Mouse (Mus musculus): ENCODE measurements around the gene Mfsd5.

Gene Mfsd5

DNA sequence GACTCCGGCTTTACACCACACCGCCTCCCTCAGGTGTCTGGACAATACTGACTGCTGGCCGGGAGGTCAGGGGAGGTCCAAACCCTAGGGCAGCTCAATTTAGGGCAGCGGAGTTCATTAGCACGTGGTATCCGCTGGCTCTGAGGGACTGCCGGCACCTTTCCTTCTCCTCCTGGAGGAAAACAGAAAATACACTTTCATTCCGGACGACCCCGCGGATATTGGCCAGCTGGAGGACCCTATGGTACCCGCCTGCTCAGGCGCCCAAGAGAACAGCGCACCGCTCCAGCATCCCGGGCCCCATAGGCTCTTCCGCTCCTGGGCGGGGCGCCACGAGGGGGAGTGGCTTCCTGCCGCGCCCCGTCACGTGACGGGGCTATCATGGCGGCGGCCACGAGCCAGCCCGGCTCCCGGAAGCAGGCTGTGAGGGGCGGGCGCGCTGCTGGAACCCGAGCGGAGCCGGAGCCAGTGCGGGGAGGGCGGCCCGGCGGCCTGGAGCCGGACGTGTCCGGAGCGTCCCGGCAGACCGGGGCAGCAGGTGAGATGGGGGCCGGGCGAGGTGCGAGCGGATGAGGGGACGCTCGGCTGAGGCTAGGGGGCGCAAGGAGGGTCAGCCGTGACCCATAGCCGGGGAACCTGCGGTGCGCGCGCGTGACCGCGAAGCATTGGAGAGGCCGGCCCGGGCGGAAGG is at the start of gene Mfsd5:
Mfsd5 (plus strand) TSS at position 363 of the 691 bp plus-strand sequence.
- DNase-seq = peak; percentile 97

GRCm38 (mm10) chr15:102230408-102231321 is 48.6 kb upstream of the Mfsd5 start:
- no peak for DNase-seq

- no peak for DNase-seq
Observed at GRCm38 (mm10) chr15:102231748-102232147, 47.5 kb upstream of the Mfsd5 start, which contains the start of gene Itgb7. Itgb7 (minus strand) TSS chr15:102231944.

- no peak for DNase-seq
Observed at GRCm38 (mm10) chr15:102232764-102233163, 46.5 kb upstream of the Mfsd5 start.

- no peak for DNase-seq
Observed at GRCm38 (mm10) chr15:102233896-102234295, 45.4 kb upstream of the Mfsd5 start.

DNA sequence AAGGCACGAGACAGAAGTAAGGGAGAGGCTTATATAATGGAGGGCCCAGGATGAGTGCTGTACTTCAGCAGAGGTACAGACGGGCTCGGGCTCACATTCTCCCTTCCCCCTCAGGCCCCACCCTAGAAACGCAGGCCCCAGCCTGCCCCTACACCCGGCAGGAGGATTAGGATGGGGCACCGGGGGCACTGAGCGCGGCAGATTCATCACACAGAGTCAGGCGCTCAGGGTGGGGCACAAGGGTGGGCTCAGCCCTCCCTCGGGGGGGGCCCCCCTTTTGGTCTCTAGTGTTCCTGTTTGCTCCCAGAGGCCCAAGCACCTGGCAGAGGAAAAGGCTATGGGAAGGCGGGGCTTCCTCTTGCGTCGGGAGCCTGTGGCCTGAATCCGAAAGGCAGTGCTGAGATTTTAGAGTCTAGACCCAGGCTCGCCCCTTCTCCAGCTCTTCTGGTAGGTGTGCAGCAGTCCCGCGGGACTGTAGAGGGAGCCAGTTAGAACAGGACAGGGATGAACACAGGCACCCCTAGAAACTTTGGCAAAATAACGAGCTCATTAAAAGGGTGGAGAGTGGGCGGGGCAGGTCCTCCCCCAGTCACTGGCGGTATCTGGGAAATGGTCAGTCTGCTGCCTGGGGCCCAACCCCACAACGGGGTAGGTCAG is 43.8 kb upstream of the Mfsd5 start:
- no peak for DNase-seq

- no peak for DNase-seq
Observed at GRCm38 (mm10) chr15:102238543-102239259, 40.6 kb upstream of the Mfsd5 start.

GRCm38 (mm10) chr15:102239260-102239590 is 40.0 kb upstream of the Mfsd5 start:
- DNase-seq = peak; percentile 92

DNA sequence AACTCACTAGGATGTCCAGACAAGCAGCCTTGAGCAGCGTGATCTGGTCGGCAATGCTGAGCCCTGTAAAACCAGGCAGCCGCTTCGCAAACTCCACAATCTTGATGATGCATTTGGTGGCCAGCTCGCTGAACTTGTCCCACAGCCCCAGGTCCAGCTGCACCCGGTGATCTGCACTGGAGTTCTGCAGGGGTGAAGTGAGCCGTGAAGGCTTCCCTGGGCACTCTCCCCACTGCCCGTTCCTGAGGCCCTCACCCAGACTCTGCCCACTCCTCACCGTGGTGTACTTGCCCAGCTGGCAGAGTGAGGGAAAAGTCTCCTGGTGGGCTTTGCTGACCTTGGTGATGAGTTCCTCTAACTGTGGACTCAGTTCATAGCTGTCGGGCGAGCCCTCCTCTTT is 39.4 kb upstream of the Mfsd5 start:
- DNase-seq = no peak

DNA sequence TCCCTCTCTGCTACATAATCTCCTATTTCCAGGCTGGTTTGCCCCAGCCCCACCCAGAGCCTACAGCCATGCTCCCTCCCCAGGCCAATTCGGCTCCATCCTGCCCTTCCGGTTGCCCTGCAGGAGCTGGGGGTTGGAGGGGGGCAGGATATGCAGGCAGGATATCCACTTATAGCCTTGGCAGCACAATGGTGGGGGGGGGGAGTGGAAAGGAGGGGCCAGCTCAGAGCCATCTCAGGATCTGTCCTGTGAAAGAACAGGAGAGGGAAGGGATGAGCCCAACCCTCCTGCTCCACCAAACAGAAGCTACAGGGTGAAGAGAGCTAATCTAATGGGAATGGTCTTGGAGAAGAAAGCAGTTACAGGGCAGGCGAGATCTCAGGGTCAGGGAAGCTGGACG is 38.6 kb upstream of the Mfsd5 start:
- DNase-seq = no peak

- no peak for DNase-seq
Observed at GRCm38 (mm10) chr15:102242404-102243228, 36.6 kb upstream of the Mfsd5 start.

DNA sequence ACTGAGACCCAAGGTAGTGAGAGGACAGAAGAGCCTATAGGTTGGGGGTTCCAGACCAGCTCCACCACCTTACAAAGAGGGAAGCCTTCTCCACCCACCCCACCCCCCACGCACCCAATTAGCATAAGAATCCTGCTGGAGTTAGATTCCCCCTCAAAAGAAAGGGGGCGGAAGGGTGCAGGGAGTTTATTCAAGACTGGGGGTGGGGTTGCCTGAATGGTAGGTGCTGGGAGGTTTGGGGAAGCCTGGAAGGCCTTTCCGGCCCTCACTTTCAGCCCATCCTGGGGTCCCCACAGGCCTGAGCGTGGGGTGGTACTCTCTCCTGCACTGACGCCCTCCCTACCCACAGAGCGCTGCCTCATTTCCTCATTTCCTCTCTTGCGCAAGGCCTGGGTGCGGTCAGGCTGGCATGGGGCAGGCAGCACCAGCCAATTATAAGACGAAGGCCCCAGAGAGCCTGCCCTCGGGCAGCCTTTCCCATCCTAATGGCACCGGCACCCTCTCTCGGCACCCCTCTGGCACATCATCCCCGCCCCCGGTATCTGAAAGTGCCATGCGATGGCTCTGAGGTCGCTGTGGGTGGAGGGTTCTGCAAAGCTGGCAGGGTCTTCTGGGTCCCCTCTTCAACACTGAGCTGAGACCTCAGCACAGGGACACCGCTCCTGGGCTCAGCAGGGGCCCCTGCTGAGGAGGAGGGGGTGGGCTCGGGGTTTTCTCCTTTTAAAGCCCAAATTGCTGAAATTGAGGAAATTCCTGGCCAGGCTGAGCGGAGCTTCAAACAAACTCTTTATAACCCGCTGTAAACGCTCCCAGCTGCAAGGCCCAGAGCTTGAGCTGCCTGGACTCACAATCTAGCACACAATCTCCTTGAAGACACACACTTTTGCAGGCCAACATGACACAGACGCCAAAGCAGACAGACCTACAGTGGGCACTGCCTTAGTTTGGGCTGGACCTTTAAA is 35.7 kb upstream of the Mfsd5 start:
- no peak for DNase-seq

DNA sequence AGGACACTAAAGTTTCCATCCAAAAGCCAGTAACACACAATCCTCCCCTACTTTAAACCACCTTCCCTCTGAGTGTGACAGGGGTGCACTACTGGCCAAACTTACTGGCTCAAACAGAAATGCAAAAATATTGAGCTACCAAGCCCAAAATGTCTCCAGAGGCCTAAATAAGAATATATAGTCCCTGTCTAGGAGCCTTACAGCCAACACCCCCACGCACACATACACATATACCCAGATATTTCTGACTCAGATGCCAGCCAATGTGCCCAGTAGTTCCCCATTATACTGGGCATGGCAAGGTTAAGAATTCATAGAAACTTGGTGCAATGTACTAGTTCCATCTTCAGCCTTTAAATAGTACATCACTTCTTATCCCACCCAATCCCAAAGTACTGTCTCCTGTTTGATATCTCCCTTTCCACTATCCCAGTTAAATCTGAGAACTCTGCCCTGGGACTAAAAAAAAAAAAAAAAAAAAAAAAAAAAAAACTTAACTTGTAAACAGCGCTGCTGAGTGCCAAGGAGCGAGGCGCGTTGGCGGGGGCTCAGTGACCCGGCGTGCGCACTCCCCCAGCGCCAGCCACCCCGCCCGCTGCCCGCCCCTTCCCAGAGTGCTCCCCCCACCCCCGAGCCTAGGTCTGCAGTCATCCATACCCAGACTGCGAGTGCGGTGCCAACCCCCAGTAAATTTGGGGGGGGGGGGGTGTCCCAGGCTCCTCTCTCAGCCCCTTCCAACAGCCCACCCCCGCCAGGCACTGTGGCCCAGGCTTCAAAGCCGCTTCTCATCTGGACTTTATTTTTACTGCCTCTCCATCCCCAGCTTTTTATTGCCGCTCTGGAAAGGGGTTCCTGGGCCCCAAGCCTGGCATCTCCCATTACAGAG is 34.7 kb upstream of the Mfsd5 start:
- DNase-seq = peak in 1 of 2 experiments; percentile 19

DNA sequence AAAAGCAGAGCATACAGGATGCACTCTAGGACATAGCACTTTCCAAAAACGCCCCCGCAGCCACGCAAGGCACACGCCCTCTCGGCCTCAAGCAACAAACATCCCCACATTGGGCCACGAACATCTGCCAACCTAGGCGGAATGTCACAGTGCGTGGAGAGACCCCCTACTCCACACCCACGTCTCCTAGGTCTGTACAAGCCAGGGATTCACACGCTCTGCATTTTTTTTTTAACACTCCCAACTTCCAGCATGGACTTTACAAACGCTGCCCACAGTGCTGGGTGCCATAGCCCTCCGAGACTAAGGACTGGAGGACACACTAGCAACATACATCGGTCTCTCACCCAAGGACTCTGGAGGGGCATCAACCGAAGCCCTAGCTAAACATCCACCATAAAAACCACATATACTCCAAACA is 33.8 kb upstream of the Mfsd5 start:
- no peak for DNase-seq

GRCm38 (mm10) chr15:102245891-102246741 is 33.1 kb upstream of the Mfsd5 start:
- DNase-seq = peak; percentile 75 to 77

- DNase-seq = peak; percentile 91 to 93
Observed at GRCm38 (mm10) chr15:102246866-102247251, 32.4 kb upstream of the Mfsd5 start.

DNA sequence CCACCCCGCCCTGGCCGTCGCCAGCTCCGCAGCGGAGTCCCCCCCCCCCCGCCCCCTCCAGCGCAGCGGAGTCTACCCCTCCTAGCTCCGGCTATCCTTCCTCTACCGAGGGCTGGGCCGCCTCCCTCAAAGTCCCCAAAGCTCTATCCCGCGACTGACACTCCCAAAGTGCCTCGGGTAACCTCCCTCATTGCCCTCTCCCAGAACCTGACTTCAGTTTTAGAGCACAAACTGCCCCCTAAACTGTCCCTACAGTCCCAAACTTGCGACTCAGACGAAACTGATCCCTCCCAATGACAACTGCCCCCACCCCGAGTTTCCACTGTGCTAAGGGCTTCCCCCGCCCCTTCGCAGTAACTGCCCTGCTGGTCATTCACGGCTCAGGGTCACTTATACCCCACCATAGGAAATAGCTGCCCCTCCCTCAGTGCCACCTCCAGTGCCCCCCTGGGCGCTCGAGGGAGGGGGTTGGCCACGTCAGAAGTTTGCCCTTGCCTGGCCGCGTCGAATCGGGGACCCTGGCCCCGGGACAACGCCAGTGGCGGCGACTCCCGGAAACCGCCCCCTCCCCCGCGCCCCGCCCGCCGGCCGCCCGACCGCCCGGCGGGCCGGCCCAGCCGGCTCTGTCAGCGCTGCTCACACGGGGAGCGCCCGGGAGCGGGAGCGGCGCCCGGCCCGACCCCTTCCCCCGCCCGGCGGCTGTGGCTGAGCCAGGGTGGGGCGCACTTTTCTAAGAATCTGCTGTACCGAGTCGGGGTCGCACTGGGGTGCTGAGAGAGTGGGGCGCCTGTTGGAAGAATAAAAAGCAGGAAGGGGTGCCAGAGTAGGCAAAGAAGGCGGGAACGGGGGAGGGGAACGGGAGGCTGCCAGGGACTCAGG is 31.8 kb upstream of the Mfsd5 start:
- peak; percentile 55 to 66 for DNase-seq
